ENCODE assay signal across 24 mouse cellular contexts in the genomic region with DNA sequence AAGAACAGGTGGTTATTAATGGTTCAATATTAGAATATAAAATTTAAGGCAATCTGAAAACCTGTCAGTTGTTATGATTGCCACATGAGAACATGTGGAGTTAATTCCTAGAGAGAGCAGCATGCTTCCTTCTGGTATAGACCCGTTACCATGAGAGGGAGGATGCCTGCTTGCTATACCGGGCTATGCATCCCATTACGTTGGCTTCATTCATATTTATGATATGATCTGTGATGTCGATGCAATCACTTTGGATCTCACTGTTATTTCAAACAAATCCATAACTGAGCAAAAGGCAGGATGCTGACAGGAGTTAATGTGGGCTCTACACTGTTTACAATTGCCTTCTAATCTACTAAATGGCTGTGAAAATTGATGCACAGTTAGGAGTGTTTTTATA.
"Had no signal": no experiment of that assay in that cellular context is flagged by ENCODE, and none has a peak within 500 bp of the region (broad histone marks: within the 10 kb centered on the region; RNA-seq: fewer than 3 reads in every experiment).

No protein-coding gene starts in this region.

- H3K9me3 ChIP-seq: kidney, embryonic 15.5 days; limb, embryonic 12.5 days; limb, embryonic 15.5 days; liver, embryonic 15.5 days; lung, embryonic 15.5 days; megakaryocyte, embryonic 14.5 days; midbrain, embryonic 10.5 days; neural tube, embryonic 13.5 days; stomach, embryonic 15.5 days had no signal

- H3K4me2 ChIP-seq: kidney, embryonic 15.5 days; limb, embryonic 12.5 days; limb, embryonic 15.5 days; liver, embryonic 11.5 days; liver, embryonic 15.5 days; lung, embryonic 15.5 days; neural tube, embryonic 13.5 days; stomach, embryonic 15.5 days had no signal

- H3K4me3 ChIP-seq: kidney, embryonic 15.5 days; limb, embryonic 12.5 days; limb, embryonic 15.5 days; liver, embryonic 15.5 days; lung, embryonic 15.5 days; megakaryocyte, embryonic 14.5 days; midbrain, embryonic 10.5 days; myocyte; neural tube, embryonic 13.5 days; stomach, embryonic 15.5 days had no signal

- H3K9ac ChIP-seq: kidney, embryonic 15.5 days; limb, embryonic 12.5 days; limb, embryonic 15.5 days; liver, embryonic 15.5 days; lung, embryonic 15.5 days; neural tube, embryonic 13.5 days; stomach, embryonic 15.5 days had no signal

- H3K36me3 ChIP-seq: kidney, embryonic 15.5 days; limb, embryonic 12.5 days; limb, embryonic 15.5 days; liver, embryonic 15.5 days; lung, embryonic 15.5 days; midbrain, embryonic 10.5 days; neural tube, embryonic 13.5 days; stomach, embryonic 15.5 days had no signal

- H3K4me1 ChIP-seq: kidney, embryonic 15.5 days; limb, embryonic 12.5 days; limb, embryonic 15.5 days; lung, embryonic 15.5 days; midbrain, embryonic 10.5 days; neural tube, embryonic 13.5 days; stomach, embryonic 15.5 days had no signal

- H3K27ac ChIP-seq: kidney, embryonic 15.5 days; limb, embryonic 12.5 days; limb, embryonic 15.5 days; liver, embryonic 15.5 days; lung, embryonic 15.5 days; midbrain, embryonic 10.5 days; neural tube, embryonic 13.5 days; stomach, embryonic 15.5 days had no signal

- DNase-seq: kidney, adult 11 months; kidney, adult 8-10 months; kidney, postnatal 10 days; kidney, postnatal 4 days; left cerebral cortex, postnatal 4 days; lung, adult 18-20 months; lung, postnatal 10 days; lung, postnatal 36 days; retina, postnatal 1 day; right cerebral cortex, postnatal 25 days; spleen, adult 18-20 months; thymus, adult 18-20 months; thymus, postnatal 36 days had no signal

- H3K27me3 ChIP-seq: kidney, embryonic 15.5 days; limb, embryonic 12.5 days; limb, embryonic 15.5 days; liver, embryonic 15.5 days; lung, embryonic 15.5 days; megakaryocyte, embryonic 14.5 days; neural tube, embryonic 13.5 days; stomach, embryonic 15.5 days had no signal
